Mouse (Mus musculus) retina, adult 2 months (tissue): ENCODE results near the gene Lhx8.
A peak's percentile ranks its signal among the peaks of the same experiment; 100 is the strongest.

Experiments used
- DNase-seq: peaks from one replicate; pipeline ENCODE4 v3.0.0-alpha.2; 2012; ENCODE audit warnings: low read depth, low spot score

Lhx8 gene

DNA sequence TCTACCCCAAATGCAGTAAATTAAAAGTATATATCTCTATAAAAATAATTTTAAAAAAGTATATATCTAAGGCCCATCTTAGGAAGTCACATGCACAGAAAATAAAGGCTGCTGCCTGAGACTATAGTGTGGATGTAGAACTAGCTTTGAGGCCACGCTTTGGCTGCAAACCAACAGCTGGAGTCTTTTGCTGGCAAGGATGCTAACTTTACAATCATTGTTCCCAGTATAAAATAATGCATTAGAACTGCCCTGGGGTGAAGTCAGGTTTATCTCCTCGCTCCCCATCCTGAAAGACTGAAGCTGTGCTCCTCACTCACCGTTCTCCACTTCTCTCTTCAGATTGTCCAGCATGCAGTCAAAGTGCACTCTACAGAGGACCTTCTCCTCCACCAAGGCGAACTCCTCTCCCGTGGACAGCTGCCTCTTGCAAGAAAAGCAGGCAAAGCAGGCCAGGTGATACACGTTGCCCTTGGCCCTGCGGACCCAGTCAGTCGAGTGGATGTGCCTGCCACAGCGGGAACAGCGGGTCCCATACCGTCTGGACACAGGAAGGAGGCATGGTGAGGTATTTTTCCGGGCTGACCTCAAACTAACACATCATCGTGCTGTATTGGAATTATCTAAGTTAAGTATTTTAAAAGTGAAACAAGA is 8.4 kb downstream of the Lhx8 start:
- no peak for DNase-seq

DNA sequence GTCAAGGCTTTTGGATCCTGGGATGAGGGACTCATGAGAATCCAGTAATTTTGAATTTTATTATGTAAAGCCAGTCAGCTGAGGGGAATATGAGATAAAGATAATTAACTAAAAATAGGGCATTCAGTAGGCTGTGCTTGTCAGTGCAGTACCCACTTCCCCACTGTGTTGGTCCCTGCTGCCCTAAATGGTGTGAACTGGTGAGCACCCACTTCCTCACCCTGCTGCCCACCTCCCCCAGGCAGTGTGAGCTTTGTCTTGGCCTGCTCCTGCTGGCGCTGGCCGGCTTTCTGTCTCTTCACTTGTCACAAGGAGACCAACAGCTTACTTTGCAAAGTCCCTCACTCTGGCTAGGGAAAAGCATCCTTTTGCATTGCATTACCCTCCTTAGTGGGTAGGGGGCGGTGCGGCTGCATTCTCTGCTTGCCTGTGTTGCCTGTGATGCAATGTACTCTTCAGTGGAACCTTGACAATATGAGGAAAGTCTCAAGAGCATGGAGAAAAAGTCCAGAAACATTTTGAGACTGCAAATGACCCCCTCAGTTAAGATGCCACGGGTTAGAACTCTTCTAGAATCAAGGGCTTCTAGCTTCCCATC is 12.7 kb downstream of the Lhx8 start:
- DNase-seq: no peak

DNA sequence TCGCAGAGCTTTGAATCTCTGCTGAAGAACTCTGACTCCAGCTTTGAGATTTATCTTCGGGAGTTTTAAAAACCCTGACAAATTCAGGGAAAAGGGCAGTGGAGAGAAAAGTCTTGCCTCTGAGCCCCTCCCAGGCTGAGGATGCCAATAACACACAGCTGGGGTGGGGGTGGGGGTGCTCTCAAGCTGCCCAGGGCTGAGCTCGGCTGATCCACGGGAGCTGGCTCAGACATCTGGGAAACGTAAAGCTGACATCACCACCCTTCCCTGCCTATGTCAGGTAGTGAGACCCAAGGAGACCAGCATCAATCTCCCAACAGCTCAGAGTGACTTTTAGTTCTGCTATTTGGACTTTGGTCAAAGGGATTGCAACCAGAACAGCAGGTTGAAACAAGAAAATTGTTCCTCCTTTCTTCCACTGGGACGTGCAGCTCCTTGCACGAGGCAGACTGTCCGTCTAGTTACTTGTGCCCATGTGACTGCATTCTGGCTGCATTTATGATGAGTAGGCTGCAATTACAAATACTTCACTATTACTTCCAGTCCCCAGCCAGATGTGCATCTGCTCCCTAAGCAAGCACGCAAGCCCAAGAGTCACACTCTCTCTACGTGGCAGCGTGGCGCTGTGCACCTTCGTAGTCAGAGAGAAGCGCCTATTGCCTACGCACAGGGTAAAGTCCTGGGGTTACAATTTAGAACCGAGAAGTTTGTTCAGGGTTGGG is 25.1 kb downstream of the Lhx8 start:
- no peak for DNase-seq

DNA sequence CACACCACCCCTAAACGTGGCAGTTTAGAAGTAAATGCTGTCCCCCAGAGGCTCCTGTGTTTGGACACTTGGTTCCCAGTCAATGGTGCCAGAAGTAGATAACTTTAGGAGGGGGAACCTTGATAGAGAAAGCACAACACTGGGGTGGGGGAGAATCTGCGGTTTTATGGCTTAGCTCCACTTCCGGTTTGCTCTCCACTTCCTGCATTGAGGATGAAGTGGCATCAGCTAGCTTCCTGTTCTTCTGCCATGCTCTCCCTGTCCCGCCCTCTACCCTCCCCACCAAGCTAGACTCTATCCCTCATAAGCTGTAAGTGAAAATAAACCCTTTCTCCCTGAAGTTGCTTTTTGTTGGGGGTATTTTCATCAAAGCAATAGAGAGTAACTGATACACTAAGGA is 29.4 kb downstream of the Lhx8 start:
- no peak for DNase-seq

DNA sequence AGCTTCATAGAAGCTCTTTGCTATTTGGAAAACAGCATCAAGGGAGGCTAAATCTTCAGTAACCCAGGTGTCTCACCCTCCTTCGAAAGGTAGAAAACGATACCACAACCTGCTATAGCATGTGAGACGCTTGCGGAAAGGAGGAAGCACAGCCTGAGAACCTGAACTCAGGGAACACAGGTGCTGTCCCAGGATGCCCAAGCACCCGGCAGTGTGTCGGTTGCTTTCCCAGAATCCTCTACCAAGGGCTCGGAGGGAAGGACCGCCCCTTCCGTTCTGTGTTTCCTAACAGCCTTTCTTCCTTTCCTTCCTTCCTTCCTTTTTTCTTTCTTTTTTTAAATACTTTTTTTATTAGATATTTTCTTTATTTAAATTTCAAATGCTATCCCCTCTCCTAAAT is 30.5 kb downstream of the Lhx8 start:
- no peak for DNase-seq

DNA sequence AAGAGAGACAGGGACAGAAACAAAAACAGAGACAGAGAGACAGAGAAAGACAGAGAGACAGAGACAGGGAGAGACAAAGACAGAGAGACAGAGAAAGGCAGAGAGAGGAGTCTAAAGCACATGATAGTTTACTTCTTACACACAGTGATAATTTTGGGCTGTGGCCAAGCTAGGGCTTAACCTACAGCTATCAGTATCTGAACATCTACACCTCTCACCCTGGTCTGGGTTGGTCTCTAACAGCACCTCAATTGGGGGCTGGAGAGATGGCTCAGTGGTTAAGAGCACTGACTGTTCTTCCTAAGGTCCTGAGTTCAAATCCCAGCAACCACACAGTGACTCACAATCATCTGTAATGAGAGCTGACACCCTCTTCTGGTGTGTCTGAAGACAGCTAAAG is 32.0 kb downstream of the Lhx8 start:
- no peak for DNase-seq

DNA sequence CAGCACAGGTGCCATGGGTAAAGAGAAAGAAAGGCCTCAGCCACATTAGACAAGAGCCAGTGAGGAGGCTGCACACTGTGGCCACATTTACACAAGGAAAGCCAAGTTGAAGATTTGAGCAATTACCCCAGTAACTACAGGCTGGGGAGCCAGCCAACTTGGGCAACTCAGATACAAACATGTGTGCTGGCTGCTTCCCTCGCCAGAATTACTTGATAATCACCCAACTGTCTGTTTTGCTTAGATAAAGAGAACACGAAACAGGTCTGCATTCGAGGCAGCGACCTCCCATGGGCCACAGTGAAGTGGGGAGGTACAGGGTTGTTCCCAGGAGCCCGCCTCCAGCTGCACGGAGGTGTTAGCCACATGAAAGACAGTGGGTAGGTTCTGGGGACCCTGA is 33.0 kb downstream of the Lhx8 start:
- DNase-seq: no peak

DNA sequence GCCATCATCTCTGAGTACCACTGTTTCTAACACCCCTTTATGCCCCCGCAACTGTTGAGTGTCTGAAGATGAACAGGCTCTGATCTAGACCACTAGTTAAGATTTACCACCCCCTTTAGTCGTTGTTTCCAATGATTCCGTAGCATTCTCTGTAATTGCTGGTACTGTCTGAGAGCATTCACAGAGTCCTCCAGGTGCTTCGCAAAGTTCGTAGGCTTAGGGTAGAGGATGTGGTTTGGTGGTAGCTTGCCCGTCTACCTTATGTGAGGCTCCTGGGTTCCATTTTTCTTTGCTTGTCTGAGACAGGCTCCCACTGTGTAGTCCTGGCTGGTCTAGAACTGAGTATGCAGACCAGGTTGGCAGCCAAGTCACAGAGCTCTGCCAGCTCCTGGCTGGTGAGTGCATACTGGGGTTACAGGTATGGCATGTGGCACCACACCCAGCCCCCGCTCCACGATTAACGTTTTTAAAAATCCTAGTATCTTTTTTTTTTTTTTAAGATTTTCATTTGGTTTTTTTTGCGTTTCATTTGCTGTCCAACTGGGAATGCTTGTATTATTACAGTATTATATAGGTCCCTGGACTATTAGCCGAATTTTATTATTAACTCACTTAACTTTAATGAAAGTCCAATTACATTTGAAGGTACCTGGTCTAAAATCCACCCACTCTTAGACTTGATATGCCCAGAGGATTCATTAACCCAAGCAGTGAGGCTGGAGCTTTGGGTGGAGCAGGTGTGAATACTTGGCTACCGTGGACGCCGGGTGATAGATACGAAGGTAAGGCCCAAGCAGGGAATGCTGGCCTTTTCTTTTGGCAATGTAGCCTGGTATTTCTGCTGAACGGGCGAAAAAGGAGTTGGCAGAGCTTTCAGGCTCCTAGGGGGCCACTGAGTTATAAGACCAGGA is 35.3 kb downstream of the Lhx8 start:
- no peak for DNase-seq

DNA sequence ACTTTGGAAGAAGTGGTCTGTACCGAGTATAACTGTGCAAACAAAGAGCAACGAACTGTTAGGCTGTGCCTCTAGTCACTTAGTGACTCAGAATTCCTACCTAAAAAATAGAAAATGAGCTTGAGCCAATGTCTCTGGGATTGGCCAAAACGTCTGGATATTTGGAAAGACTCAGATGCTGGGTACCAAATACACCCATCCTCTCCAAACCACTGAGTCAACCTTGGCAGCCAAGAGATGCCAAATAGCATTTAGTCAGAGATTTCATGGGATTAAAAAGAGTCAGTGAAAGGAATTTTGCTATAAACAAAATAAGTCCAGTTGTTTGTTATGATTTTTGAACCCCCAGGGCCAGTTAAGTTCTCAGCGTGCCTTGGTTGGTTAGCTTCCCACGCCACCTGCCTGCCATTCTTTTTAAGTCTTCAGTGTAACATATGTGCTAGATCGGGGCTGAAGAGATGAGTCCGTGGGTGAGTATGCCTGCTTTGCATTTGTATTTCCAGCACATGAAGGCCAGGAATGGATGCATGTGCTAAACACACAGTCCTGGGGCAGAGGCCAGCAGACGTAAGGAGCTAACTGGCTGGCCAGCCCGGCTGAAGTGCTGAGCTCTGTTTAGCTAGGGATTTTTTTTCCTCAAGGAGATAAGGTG is 36.5 kb downstream of the Lhx8 start:
- DNase-seq: no peak

DNA sequence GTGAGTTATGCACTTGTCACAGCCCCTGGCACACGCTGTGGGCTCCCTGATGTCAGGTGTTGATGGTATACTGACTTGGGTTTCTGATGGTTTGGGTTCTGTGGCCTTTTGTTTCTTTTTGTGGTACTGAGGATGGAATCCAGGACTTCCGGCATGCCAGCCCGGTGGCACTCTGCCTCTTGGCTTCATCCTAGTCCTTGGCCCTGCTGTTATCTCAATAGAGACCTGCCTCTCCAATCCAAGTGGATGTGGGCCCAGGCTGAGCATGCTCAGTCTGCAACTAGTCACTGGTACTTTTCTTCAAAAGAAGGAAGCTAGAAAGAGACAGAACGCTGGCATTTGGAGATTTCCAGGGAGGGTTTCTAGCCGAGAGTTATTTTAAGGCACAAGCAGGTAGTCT is 38.3 kb downstream of the Lhx8 start:
- no peak for DNase-seq

DNA sequence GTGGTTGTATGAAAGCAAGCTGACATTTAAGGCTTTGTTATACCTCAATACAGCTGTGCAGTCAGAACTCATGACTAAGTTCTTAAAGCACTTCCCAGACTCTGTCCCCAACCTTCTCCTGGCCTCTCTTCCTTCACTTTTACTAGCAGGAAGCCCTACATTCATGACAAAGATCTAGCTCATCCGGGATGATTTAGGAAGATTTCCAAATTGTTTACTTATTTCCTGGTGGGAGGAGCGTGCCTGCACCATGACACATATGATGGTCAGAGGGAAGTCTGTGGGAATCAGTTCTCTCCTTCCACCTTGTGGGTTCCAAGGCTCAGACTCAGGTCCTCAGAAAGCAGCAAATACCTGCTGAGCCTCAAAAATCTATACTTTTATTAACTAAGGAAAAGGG is 40.1 kb downstream of the Lhx8 start:
- no peak for DNase-seq

DNA sequence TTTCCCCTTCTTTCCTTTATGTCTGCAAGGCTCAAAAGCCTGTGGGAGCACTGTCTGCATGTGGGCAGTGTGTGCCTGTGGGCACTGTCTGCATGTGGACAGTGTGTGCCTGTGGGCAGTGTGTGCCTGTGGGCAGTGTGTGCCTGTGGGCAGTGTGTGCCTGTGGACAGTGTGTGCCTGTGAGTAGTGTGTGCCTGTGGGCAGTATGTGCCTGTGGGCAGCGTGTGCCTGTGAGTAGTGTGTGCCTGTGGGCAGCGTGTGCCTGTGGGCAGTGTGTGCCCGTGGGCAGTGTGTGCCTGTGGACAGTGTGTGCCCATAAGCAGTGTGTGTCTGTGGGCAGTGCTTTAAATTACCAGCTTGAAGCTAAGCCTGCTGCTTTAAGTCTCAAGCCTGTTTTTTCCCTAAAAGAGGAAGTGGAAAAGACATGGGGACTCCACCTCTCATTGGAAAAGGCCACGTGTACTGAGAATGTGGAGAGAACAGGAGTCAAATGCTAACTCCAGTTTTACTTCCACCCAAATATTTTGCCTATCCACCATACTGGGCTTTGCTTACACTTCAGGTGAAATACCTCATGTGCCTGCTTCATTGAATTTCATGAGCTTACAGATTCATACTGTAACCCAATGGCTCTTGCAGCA is 41.9 kb downstream of the Lhx8 start:
- no peak for DNase-seq

DNA sequence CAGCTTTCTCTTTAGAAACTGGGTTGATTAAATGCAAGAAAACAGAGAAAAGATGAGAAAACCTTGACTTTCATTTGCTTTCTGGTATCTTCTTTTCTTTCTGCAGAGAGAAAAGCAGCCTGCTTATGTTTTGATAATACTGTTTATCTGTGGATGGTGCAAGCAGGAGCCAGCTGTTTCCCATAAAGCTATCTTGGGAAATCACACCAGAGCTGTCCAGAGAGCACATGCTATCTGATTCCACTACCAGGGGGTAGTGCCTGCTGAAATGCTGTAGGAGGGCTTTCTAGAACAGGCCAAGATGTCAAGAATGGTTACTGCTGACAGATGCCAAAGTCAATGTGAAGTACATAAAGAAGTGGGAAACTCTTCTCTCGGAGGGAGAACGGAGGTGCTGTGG is 43.2 kb downstream of the Lhx8 start:
- no peak for DNase-seq

DNA sequence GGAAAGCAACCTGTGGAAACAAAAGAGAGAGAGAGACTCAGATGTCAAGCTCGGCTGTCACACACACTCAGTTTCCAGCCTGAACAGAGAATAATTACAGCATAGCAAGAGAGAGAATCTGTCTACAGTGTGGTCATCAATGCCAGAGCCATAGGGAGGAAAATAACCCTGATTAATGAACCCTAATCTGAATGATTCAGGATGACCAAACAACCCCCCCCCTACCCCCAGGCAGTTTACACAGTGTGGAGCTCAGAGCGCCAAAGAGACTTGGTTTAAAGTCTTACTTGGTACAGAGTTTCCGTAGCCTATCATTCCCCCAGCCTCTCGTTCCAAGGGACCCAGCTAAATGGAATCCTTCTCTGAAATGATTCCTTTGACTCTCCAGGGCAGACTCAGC is 45.1 kb downstream of the Lhx8 start:
- no peak for DNase-seq

DNA sequence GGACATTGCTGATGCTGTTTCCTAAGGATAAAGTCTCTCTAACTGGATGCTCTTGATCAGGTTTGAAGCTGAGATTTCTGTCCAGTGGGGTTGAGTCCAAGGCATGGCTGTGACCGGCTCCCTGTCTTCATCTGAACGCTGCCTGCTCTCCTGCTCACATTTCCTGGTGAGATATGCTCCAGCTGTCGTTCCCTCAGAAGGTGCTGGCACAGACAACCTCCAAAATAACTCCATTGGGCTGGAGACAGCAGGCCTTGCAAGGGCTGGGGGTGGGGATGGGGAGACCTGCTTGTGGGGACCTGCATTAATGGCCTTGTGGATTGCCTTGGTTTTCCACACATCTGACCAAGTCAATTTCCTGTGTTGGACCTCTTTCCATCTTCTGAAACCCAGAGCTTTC is 46.2 kb downstream of the Lhx8 start:
- no peak for DNase-seq

DNA sequence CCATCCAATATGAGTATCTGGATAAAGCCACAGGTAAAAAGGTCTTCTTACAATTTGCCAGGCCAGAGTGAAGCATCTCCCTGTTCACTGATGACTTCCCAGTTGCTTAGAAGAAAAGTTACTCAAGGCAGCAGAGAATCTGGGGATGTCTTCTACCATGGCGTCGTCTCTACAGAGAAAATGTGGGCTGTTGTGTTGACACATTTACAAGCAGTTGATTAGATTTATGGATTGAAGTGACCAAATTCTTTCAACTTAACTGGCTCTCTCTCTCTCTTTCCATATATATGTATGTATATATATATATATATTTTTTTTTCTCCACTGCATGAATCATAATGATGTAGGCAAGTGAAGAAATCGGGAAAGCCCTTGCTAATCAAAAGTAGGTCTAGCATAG is 55.8 kb downstream of the Lhx8 start:
- DNase-seq: no peak

DNA sequence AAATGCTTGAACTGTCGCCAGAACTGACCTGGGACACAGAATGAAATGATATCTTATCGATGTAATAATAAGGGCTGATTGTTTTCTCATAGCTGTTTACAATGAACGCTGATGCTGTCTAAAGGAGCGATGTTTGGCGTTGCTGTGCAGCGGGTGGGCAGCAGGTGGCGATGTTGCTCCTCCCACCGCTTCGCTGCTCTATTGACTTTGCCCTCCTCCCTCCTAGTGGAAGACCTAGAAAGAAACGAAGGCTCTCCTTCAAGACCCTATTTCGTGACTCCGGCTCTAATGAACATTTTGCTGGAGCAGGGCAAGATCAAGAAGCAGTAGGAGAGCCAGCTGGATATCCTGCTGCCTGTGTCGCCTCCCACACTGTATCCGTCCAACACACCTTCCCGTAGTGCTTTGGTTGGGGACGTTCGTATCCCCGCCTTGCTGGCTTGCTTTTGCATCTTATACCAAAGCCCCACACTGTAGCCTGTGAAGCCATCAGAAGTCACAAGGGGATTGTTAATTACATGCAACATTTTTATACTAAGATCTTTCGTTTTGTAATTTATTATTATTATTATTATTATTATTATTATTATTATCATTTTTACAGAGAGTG is 60.6 kb downstream of the Lhx8 start:
- DNase-seq: peak; percentile 4

DNA sequence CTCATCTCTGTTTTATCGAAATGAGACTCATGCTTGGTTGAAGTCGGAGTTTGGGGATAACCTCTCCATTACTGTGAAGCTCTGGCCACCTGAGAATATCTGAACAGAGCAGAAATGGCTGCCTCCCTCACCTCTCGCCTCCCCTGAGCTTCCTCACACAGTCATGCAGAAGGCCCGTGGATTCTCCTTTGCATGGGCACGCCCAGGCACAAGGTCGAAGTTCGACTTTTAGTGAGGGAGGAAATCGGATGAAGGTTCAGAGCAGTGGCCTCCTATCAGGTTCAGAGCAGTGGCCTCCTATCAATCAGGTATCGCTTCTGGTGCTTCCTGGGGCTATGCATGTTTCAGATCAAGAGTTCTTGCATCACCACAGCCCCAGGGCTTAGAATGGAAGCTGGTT is 62.1 kb downstream of the Lhx8 start:
- no peak for DNase-seq

DNA sequence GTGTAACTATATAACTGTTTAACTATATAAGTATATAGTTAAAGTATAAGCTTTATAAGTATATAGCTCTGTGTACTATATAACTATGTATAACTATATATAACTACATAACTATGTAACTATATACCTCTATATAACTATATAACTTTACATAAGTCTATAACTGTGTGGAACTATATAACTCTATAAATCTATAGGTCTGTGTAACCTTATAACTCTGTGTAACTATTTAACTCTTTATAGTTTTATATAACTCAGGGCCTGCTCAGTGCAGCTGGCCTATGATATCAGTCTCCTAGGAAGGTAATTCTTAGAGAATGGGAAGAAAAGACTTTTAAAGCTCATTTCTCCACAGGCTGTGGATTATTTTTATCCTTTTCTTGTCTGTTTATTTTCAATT is 73.1 kb downstream of the Lhx8 start:
- DNase-seq: no peak
